Mouse (Mus musculus): ENCODE results near the gene Rhobtb1. TPM values are rescaled to one million over a fixed set of nuclear protein-coding genes. Genes with fewer than 3 reads are reported as not detected.

Rhobtb1 gene
- polyA plus RNA-seq, 1 experiment from 2014 or later = 19.3 TPM

DNA sequence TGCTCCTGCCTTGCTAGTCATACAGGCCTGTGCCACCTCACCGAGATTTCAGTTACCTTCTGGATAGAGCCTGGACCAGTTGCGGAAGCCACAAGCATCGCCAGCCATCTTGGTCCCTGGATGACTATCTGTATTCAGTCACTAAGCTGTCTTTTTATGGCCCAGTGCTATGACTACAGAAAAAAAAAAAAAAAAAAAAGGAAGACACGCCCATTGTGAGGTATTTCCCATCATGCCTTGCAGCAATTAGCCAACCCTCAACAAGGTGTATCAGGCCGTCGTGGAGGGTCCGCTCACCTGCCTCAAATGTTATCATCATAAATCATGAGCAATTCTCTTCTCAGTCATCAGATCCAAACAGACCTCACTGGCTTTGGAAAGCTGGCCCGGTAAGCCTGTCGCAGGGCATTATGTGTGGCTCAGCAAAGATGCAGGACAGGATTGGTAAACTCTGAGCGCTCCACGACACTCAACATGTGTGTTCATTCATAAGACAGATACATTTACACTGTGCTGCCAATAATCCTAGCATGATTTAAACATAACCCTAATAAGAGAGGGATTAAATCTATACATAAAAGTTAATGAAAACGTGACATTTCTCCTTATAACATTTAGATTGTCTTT, 176.9 kb downstream of the Rhobtb1 start:
- peaks cover 9% of the 10 kb centered on the region for H3K36me3 ChIP-seq (replicated peaks)
- H3K9me3 ChIP-seq = no peaks in the 10 kb centered on the region
- no peak overlapping the region for H3K27ac ChIP-seq (replicated peaks)
- no peaks in the 10 kb centered on the region for H3K27me3 ChIP-seq (replicated peaks; ENCODE audit: low read depth, poor library complexity, severe bottlenecking)
- 93% methylated on average over 12 of the region's 12 CpGs for WGBS
- H3K4me3 ChIP-seq = no peak overlapping the region
- H3K4me1 ChIP-seq = no peaks in the 10 kb centered on the region
- no peak for DNase-seq (ENCODE audit: low spot score)

DNA sequence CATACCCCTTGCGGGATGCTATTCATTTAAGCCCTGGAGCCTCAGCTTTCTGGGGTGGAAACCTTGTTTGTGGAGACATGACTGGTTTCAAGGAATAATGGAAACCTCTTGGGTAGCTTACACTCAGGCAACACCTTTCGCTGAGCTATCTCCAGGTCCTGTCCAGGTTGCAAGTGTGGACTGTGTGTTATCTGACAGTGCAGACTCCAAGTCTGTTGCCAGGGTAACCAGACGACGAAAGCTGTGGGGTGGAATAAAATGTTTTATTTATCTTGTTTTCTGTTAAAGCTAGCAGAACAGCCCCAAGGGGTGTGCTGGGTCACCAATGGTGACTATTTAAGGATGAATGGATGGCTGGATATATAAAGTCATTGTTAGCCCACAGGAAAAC, 177.4 kb downstream of the Rhobtb1 start:
- Histone ChIP-seq H3K9me3 (no peaks in the 10 kb centered on the region), H3K36me3 (replicated peaks) (peaks cover 15% of the 10 kb centered on the region), H3K27ac (replicated peaks) (no peak overlapping the region), H3K4me3 (no peak overlapping the region), H3K27me3 (replicated peaks; ENCODE audit: low read depth, poor library complexity, severe bottlenecking) (no peaks in the 10 kb centered on the region), H3K4me1 (no peaks in the 10 kb centered on the region)
- WGBS = 86% methylated on average over 4 of the region's 4 CpGs
- no peak for DNase-seq (ENCODE audit: low spot score)

DNA sequence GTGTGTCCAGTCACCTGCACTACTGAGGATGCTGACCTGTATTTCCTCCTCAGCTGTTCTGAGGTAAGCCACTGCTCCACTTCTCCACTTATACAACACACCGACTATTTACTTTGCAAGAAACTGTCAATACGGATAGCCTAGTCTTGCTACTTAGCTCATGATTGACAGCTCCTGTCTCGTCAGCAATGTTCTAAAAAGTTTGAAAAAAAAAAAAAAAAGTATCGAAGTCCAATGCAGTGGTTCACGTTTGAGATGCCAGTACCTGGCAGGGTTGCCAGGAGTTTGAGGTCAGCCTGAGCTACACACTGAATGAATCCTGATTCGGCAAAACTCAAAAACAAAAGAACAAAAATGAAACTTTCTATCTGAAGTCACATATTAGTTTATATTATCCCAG, 180.0 kb downstream of the Rhobtb1 start:
- Histone ChIP-seq H3K27ac (replicated peaks) (no peak overlapping the region), H3K4me3 (no peak overlapping the region), H3K36me3 (replicated peaks) (peaks cover 40% of the 10 kb centered on the region), H3K4me1 (no peaks in the 10 kb centered on the region), H3K27me3 (replicated peaks; ENCODE audit: low read depth, poor library complexity, severe bottlenecking) (no peaks in the 10 kb centered on the region), H3K9me3 (no peaks in the 10 kb centered on the region)
- DNase-seq (ENCODE audit: low spot score) = no peak
- WGBS = 87% methylated on average over 6 of the region's 6 CpGs

GRCm38 (mm10) chr10:69333212-69333611, 182.0 kb downstream of the Rhobtb1 start:
- H3K4me1 ChIP-seq = no peaks in the 10 kb centered on the region
- H3K36me3 ChIP-seq (replicated peaks) = peaks cover 60% of the 10 kb centered on the region
- WGBS = 90% methylated on average over 11 of the region's 11 CpGs
- H3K9me3 ChIP-seq = no peaks in the 10 kb centered on the region
- DNase-seq (ENCODE audit: low spot score) = no peak
- H3K4me3 ChIP-seq = no peak overlapping the region
- H3K27ac ChIP-seq (replicated peaks) = no peak overlapping the region
- no peaks in the 10 kb centered on the region for H3K27me3 ChIP-seq (replicated peaks; ENCODE audit: low read depth, poor library complexity, severe bottlenecking)

DNA sequence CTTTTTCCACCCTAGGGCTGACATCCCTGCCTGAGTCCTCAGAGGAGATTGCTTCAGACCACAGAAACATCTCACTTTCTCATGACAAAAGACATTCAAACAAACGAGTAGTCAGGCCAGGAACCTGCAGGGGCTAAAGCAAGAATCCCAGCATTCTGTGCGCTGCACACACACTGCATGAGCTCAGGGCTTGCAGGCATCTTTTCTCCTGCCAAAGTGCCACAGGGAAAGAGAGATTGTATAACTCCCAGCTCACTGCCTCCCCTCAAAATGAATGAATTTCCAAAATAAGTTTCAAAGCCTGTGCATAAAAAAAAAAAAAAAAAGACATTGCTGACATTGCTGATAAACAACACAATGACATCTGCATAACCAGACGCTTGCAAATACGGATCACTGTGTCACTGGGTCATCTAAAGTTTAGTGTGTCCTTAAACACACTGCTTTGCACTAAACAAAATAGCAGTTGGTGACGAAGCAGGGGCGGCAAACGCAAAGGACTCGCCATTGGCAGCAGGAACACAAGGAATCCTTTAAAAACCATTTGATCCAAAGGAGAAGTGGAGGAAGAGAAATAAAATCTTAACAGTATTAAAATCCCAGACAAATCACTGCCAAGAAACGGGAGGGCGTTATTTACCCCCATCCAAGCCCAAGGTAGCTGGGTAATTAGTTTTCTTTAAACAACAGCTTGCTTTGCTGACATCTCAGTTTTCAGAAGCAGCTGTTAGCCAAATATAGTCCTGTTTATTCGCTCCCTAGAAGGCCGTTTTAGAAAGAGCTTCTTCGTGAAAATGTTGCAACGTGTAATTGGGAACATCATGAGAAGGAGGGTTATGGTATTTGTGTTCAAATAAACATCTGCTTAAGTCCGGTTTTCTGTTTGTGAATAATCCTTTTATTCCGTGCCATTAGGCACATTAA, 183.3 kb downstream of the Rhobtb1 start:
- Histone ChIP-seq H3K27me3 (replicated peaks; ENCODE audit: low read depth, poor library complexity, severe bottlenecking) (no peaks in the 10 kb centered on the region), H3K36me3 (replicated peaks) (peaks cover 73% of the 10 kb centered on the region), H3K27ac (replicated peaks) (no peak overlapping the region), H3K9me3 (no peaks in the 10 kb centered on the region), H3K4me1 (no peaks in the 10 kb centered on the region), H3K4me3 (no peak overlapping the region)
- DNase-seq (ENCODE audit: low spot score) = no peak
- WGBS = 86% methylated on average over 16 of the region's 16 CpGs

DNA sequence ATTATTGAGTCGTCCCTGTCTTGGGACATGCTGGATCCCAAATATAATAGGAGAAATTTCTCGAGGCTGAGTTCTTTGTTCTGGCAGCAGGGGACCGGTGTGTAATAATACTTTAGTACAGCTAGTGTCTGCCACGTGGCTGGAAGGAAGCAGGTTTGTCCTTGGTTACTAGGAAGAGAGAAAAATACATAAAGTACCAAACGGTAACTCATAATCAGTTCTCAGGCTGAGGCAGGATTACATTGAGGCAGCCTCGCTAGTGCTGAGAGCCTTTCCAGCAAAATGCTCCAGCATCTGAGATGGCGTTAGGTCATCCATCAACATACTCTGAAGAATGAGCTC, 183.9 kb downstream of the Rhobtb1 start:
- H3K4me1 ChIP-seq = no peaks in the 10 kb centered on the region
- no peak for DNase-seq (ENCODE audit: low spot score)
- no peak overlapping the region for H3K27ac ChIP-seq (replicated peaks)
- H3K9me3 ChIP-seq = no peaks in the 10 kb centered on the region
- H3K4me3 ChIP-seq = no peak overlapping the region
- WGBS = 82% methylated on average over 7 of the region's 7 CpGs
- H3K27me3 ChIP-seq (replicated peaks; ENCODE audit: low read depth, poor library complexity, severe bottlenecking) = no peaks in the 10 kb centered on the region
- peaks cover 80% of the 10 kb centered on the region for H3K36me3 ChIP-seq (replicated peaks)

DNA sequence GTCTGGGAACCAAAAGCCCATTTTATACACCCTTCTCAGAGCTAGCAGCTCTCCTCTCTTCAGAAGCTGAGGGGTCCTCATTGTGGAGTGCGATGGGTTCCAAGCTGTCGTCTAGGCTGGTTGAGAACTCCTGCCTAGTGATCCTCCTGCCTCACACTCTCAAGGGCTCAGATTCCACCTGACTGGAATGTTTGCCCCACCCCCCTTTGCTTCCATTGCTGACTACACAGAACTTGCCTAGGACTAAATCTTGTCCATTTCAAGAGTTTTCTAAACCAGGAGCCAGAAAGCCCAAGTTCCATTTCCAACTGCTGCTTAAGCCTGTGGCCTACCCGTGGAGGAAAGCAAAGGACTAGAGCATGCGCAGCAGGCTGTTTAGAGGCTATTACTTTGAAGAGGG, 184.4 kb downstream of the Rhobtb1 start:
- no peak for DNase-seq (ENCODE audit: low spot score)
- Histone ChIP-seq H3K9me3 (no peaks in the 10 kb centered on the region), H3K36me3 (replicated peaks) (peaks cover 84% of the 10 kb centered on the region), H3K27me3 (replicated peaks; ENCODE audit: low read depth, poor library complexity, severe bottlenecking) (no peaks in the 10 kb centered on the region), H3K4me3 (no peak overlapping the region), H3K4me1 (no peaks in the 10 kb centered on the region), H3K27ac (replicated peaks) (no peak overlapping the region)
- WGBS = 77% methylated on average over 4 of the region's 4 CpGs

DNA sequence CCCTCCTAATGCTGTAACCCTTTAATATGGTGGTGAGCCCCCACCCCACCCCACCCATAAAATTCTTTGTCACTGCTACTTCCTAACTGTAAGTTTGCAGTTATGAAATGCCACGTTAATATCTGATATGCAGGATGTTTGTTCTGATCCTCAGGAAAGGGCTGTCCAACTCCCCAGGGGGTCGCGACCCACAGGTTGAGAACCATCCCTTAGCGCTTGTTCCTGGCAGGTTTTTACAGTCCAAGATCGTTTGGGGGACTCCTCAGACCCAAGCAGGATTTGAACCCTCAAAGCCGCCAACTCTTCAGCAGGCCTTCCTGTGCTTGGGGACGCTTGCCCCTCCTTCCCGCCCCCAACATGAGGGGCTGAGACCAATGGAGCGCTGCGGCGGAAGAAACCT, 185.0 kb downstream of the Rhobtb1 start:
- Histone ChIP-seq H3K36me3 (replicated peaks) (peaks cover 90% of the 10 kb centered on the region), H3K4me1 (no peaks in the 10 kb centered on the region), H3K4me3 (no peak overlapping the region), H3K27me3 (replicated peaks; ENCODE audit: low read depth, poor library complexity, severe bottlenecking) (no peaks in the 10 kb centered on the region), H3K9me3 (no peaks in the 10 kb centered on the region), H3K27ac (replicated peaks) (no peak overlapping the region)
- no peak for DNase-seq (ENCODE audit: low spot score)
- WGBS = 94% methylated on average over 11 of the region's 11 CpGs

DNA sequence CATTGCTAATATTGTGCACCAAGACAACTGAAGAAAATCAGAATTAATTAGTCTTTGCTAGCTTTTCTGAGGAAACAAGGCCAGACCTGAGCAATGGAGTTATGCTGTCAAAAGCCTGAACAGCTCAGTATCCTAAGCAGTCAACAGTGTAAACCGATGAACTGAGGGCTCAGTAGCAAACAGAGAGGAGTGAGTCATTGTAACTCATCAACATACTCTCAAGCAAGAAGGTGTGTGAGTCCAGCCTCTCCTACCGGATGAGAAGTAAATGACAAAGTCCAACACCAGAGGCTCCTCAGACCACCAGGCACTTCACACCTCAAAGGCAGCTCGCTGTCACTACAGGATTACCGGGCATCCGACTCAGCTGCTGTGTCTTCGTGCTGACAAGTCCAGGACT, 188.8 kb downstream of the Rhobtb1 start:
- Histone ChIP-seq H3K27me3 (replicated peaks; ENCODE audit: low read depth, poor library complexity, severe bottlenecking) (no peaks in the 10 kb centered on the region), H3K9me3 (no peaks in the 10 kb centered on the region), H3K27ac (replicated peaks) (no peak overlapping the region), H3K4me1 (no peaks in the 10 kb centered on the region), H3K4me3 (no peak overlapping the region), H3K36me3 (replicated peaks) (peaks cover 100% of the 10 kb centered on the region)
- no peak for DNase-seq (ENCODE audit: low spot score)
- 92% methylated on average over 6 of the region's 6 CpGs for WGBS

Other genes with a start within 250 kb of the Rhobtb1 start
- gene A930033H14Rik, start 61.7 kb downstream of the Rhobtb1 start, polyA plus RNA-seq (2016; fragmentation: Nextera tagmentation; extraction: Ambion mirVana) = 1.2 and 1.4 TPM in 2 replicates
- gene Cdk1, start 201.5 kb downstream of the Rhobtb1 start, polyA plus RNA-seq (2016; fragmentation: Nextera tagmentation; extraction: Ambion mirVana) = 534 and 541 TPM in 2 replicates
- 36.7 and 36.9 TPM in 2 replicates for gene Ank3, start 247.3 kb downstream of the Rhobtb1 start, polyA plus RNA-seq (2016; fragmentation: Nextera tagmentation; extraction: Ambion mirVana)

Measured in embryonic facial prominence, embryonic 10.5 days (tissue).